Mouse (Mus musculus) C2C12 (cell line): ENCODE data around the gene Fxn. TPM values are rescaled to one million over a fixed set of nuclear protein-coding genes. Genes with fewer than 3 reads are reported as not detected.

Source experiments
- H3K27me3 ChIP-seq: one replicate; pipeline ENCODE4 v1.6.1; 2011; ENCODE audit not compliant: control insufficient read depth, insufficient read depth, insufficient read length
- H3K36me3 ChIP-seq: one replicate; pipeline ENCODE4 v1.6.1; 2011; ENCODE audit not compliant: control insufficient read depth, insufficient read depth
- H3K4me3 ChIP-seq: one replicate; pipeline ENCODE4 v1.5.1; 2011; ENCODE audit warnings: mild to moderate bottlenecking, control low read depth; ENCODE audit not compliant: poor library complexity, insufficient read depth, severe bottlenecking
- H3K79me2 ChIP-seq: one replicate; pipeline ENCODE4 v1.6.1; 2011; ENCODE audit not compliant: control insufficient read depth, insufficient read depth
- H3K79me3 ChIP-seq: one replicate; pipeline ENCODE4 v1.6.1; 2011; ENCODE audit warnings: low read depth, control low read depth
- H3ac ChIP-seq: one replicate; pipeline ENCODE3; 2011; ENCODE audit warnings: low read depth; ENCODE audit not compliant: control insufficient read depth, insufficient read length
- CEBPB ChIP-seq: IDR thresholded peaks from one replicate; pipeline ENCODE4 v1.6.1; 2011; ENCODE audit warnings: low read depth, mild to moderate bottlenecking, control low read depth, moderate library complexity
- CTCF ChIP-seq: IDR thresholded peaks from one replicate; pipeline ENCODE4 v1.5.1; 2011; ENCODE audit not compliant: control insufficient read depth, insufficient read depth, insufficient read length
- FOSL1 ChIP-seq: IDR thresholded peaks from one replicate; pipeline ENCODE4 v1.8.0; 2011; ENCODE audit warnings: mild to moderate bottlenecking, low read length; ENCODE audit not compliant: poor library complexity, insufficient read depth, severe bottlenecking
- MAX ChIP-seq: IDR thresholded peaks from one replicate; pipeline ENCODE4 v1.6.1; 2011; ENCODE audit warnings: mild to moderate bottlenecking, control low read depth
- MYOD1 ChIP-seq: IDR thresholded peaks from one replicate; pipeline ENCODE4 v1.6.1; 2011; ENCODE audit warnings: low read depth; ENCODE audit not compliant: control insufficient read depth, insufficient read length
- MYOG ChIP-seq: IDR thresholded peaks from one replicate; pipeline ENCODE4 v1.6.1; 2011; ENCODE audit not compliant: control insufficient read depth, insufficient read length; ENCODE audit errors: extremely low read depth
- USF1 ChIP-seq: IDR thresholded peaks from one replicate; pipeline ENCODE4 v1.6.1; 2011; ENCODE audit warnings: low read depth, mild to moderate bottlenecking, control low read depth, moderate library complexity
- polyA plus RNA-seq: library from polyadenylated mRNA; unstranded; fragments of >200 nt; fragmentation: generic; extraction: Trizol; gene quantifications from one replicate; pipeline ENCODE4 v1.2.1, GENCODE M21; 2012; ENCODE audit warnings: missing spikeins

The Fxn gene
- polyA plus RNA-seq, 1 experiment: 34.1 TPM

DNA sequence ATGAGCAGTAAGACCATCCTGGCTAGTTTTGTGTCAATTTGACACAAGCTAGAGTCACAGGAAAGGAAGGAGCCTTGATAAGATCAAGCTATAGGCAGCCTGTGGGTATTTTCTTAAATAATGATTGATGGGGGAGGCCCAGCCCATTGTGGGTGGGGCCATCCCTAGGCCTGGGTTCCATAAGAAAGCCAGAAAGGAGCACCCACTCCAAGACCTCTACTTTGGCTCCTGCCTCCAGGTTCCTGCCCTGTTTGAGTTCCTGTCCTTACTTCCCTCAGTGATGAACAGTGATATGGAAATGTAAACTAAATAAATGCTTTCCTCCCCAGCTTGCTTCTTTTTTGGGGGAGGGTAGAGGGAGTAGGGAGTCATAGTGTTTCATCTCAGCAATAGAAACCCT, 62.6 kb downstream of the Fxn start:
- TF ChIP-seq CTCF (no peak), FOSL1 (no peak), MYOG (no peak), USF1 (no peak), MAX (no peak), CEBPB (no peak), MYOD1 (no peak)
- Histone ChIP-seq H3K79me2 (no peaks in the 10 kb centered on the region), H3K79me3 (no peaks in the 10 kb centered on the region), H3K36me3 (no peaks in the 10 kb centered on the region), H3K4me3 (no peak overlapping the region), H3ac (no peak overlapping the region), H3K27me3 (no peaks in the 10 kb centered on the region)

DNA sequence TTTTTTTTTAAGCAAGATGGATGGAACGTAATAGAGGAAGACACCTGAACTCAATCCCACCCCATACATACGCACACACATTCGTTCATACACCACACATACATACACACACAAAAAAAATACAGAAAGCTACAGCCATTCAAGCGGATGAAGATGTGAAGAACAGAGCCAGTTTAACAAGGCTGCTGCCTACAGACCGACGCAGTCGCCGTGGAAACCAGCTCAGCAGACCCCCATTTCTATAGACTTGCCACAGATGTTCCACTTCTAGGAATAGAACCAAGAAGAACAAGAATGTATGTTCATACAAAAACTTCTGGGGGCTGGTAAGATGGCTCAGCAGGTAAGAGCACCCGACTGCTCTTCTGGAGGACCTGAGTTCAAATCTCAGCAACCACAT, 63.6 kb downstream of the Fxn start:
- Histone ChIP-seq H3K36me3 (no peaks in the 10 kb centered on the region), H3K27me3 (no peaks in the 10 kb centered on the region), H3ac (no peak overlapping the region), H3K4me3 (no peak overlapping the region), H3K79me2 (no peaks in the 10 kb centered on the region), H3K79me3 (no peaks in the 10 kb centered on the region)
- TF ChIP-seq MYOD1: no peak
- TF ChIP-seq CTCF: no peak
- TF ChIP-seq MAX: no peak
- TF ChIP-seq MYOG: no peak

DNA sequence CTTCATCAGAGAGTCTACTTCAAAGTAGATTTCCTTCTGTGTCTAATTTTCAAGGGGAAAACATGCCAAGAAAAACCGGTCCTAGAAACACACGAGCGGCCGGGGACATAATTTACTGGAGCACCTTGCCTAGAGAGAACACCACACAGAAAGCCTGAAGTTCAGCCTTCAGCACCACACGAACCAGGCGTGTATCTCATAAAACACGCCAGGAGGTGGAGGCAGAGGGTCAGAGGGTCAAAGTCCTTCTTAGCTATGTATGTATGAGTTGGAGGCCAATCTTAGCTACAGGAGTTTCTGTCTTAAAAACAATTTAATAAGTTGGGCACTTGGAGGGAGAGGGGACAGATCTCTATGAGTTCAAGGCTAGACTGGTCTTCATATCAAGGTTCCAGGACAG, 65.5 kb downstream of the Fxn start:
- Histone ChIP-seq H3K4me3 (no peak overlapping the region), H3ac (no peak overlapping the region), H3K79me3 (no peaks in the 10 kb centered on the region), H3K27me3 (no peaks in the 10 kb centered on the region), H3K79me2 (no peaks in the 10 kb centered on the region), H3K36me3 (no peaks in the 10 kb centered on the region)
- no peak for TF ChIP-seq CTCF
- no peak for TF ChIP-seq MYOD1
- TF ChIP-seq MYOG: no peak

DNA sequence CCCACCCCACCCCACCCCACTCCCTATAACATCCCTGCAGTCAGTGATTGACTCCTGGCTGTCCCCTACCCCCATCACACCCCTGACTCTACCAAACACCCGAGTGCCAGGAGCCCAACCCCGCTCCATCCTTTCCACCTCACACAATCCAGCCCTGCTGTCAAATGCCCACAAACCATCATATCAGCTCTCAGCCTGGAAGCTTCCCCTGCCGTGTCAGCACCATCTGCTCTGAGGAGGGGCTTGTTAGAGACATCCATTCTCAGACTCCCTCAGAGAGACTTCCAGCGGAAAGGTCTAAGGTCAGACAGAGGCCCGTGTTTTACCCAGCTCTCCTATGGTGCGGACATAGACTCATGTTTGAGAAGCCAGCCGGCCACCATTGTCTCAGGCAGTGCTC, 67.1 kb downstream of the Fxn start:
- Histone ChIP-seq H3K4me3 (no peak overlapping the region), H3K79me2 (no peaks in the 10 kb centered on the region), H3K79me3 (no peaks in the 10 kb centered on the region), H3ac (no peak overlapping the region), H3K36me3 (no peaks in the 10 kb centered on the region), H3K27me3 (no peaks in the 10 kb centered on the region)
- no peak for TF ChIP-seq MYOG
- no peak for TF ChIP-seq CEBPB
- no peak for TF ChIP-seq CTCF
- no peak for TF ChIP-seq USF1
- TF ChIP-seq FOSL1: no peak
- TF ChIP-seq MAX: no peak
- TF ChIP-seq MYOD1: no peak

DNA sequence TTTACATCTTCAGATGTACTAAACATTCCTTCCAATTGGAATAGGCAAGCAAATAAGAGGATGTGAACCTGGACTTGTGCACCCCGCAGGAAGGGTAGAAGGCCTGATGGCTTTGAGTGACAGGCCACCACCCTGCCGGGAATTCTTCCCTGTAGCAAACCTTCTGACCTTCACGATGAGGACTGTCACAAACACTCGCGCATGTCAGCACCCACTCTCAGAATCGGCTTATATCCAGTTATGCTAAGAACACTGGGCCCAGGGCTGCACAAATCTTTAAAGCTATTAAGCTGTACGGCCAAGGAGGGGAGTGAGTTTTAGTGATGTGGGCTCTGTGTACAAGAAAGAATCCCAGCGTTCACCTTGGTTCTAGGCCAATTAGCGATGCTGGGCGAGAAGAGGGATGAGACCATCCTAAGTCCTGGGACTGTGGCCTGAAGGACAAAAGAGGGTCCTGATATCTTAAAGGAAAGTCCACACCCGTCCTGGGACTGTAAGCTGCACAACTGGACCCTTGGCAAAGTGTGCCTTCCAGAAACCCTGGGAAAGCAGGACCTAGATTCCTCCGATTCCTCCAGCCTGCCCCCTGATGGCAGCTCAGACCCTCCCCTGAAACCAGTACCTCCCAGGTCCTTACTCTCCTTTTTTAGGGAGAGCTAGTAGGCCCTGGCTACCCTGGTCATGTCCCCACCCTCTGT, 67.7 kb downstream of the Fxn start:
- Histone ChIP-seq H3ac (no peak overlapping the region), H3K79me3 (no peaks in the 10 kb centered on the region), H3K36me3 (no peaks in the 10 kb centered on the region), H3K79me2 (no peaks in the 10 kb centered on the region), H3K27me3 (no peaks in the 10 kb centered on the region), H3K4me3 (no peak overlapping the region)
- TF ChIP-seq CTCF: no peak
- no peak for TF ChIP-seq MYOD1
- no peak for TF ChIP-seq FOSL1
- no peak for TF ChIP-seq USF1
- TF ChIP-seq MAX: no peak
- no peak for TF ChIP-seq MYOG
- TF ChIP-seq CEBPB: no peak

Other genes with a start within 250 kb of the Fxn start
- 0.42 TPM for gene Fam189a2, start 249.6 kb downstream of the Fxn start, polyA plus RNA-seq
- gene Tjp2, start 55.6 kb downstream of the Fxn start, polyA plus RNA-seq: 22.1 TPM
- gene Fam122a, start 196.8 kb upstream of the Fxn start, polyA plus RNA-seq: 17.6 TPM